Mouse (Mus musculus) granulocyte monocyte progenitor cell, adult 5-6 weeks (primary cell): Measurements from ENCODE around the gene Ppp1r37. TPM values are rescaled to one million over a fixed set of nuclear protein-coding genes. Genes with fewer than 3 reads are reported as not detected.
"Not testable (repeated sequence)": the region's sequence is repeated elsewhere in the genome, so short reads cannot be mapped to it uniquely, and the experiment has no call there.

ENCODE experiments used
- ATAC-seq: replicated peaks from 2 replicates; pipeline ENCODE4 v1.8.0; 2016; ENCODE audit warnings: mild to moderate bottlenecking, moderate TSS enrichment, inconsistent platforms; ENCODE audit not compliant: poor library complexity, severe bottlenecking
- total RNA-seq, 2 experiments: library from RNA; stranded (forward) in 1 of 2; stranded (reverse) in 1 of 2; fragments of 200-712, 200-1000 nt in 1 of 2; fragments of >200 nt in 1 of 2; fragmentation: Nextera tagmentation in 1 of 2; gene quantifications; 2 replicates each; pipeline ENCODE4 v1.2.3; 2014 to 2017

Ppp1r37 gene
- total RNA-seq, 2 experiments from 2014 or later: 17.8 to 32.3 TPM

GRCm38 (mm10) chr7:19542155-19542691 is 20.7 kb downstream of the Ppp1r37 start:
- ATAC-seq: no peak

GRCm38 (mm10) chr7:19541681-19542154 is 21.2 kb downstream of the Ppp1r37 start:
- no peak for ATAC-seq

- no peak for ATAC-seq
These were observed 21.9 kb downstream of the Ppp1r37 start for GRCm38 (mm10) chr7:19540771-19541566.

GRCm38 (mm10) chr7:19534676-19535075 is 28.2 kb downstream of the Ppp1r37 start:
- no peak for ATAC-seq

- no peak for ATAC-seq
These were observed 30.6 kb downstream of the Ppp1r37 start for GRCm38 (mm10) chr7:19532240-19532639.

- ATAC-seq: peak; percentile 55; the same call in 1 of the 2 replicates
These were observed 31.8 kb downstream of the Ppp1r37 start for GRCm38 (mm10) chr7:19531077-19531476.

- ATAC-seq: no peak
These were observed 37.8 kb downstream of the Ppp1r37 start for GRCm38 (mm10) chr7:19525105-19525481.

GRCm38 (mm10) chr7:19524420-19525104 is 38.3 kb downstream of the Ppp1r37 start:
- peak; percentile 19; the same call in 1 of the 2 replicates for ATAC-seq

- peak; percentile 65 for ATAC-seq
These were observed 39.0 kb downstream of the Ppp1r37 start for GRCm38 (mm10) chr7:19523757-19524419.

- ATAC-seq: peak; percentile 20
These were observed 39.7 kb downstream of the Ppp1r37 start for GRCm38 (mm10) chr7:19523017-19523756.

GRCm38 (mm10) chr7:19520032-19520431 is 42.8 kb downstream of the Ppp1r37 start:
- no peak for ATAC-seq

- ATAC-seq: peak; percentile 38
These were observed 45.1 kb downstream of the Ppp1r37 start, which contains the start of gene Nkpd1 for GRCm38 (mm10) chr7:19517652-19518365. Gene Nkpd1 (plus strand): TSS chr7:19517838.

GRCm38 (mm10) chr7:19512353-19512752 is 50.5 kb downstream of the Ppp1r37 start:
- no peak for ATAC-seq

- not testable (repeated sequence) for ATAC-seq
These were observed 50.9 kb downstream of the Ppp1r37 start for GRCm38 (mm10) chr7:19511934-19512333.

- ATAC-seq: no peak
These were observed 53.1 kb downstream of the Ppp1r37 start for GRCm38 (mm10) chr7:19509786-19510185.

- ATAC-seq: 0 out of 2 replicates have a peak, but pooled peaks have one; percentile 0
These were observed 53.8 kb downstream of the Ppp1r37 start for GRCm38 (mm10) chr7:19508924-19509568.

GRCm38 (mm10) chr7:19508150-19508923 is 54.5 kb downstream of the Ppp1r37 start, which contains the start of the genes Bloc1s3 and Trappc6a:
Gene Bloc1s3 (minus strand): TSS chr7:19508367.
Gene Trappc6a (plus strand): TSS chr7:19508395.
- ATAC-seq: peak; percentile 86

GRCm38 (mm10) chr7:19507612-19507981 is 55.3 kb downstream of the Ppp1r37 start:
- ATAC-seq: no peak
